Mouse (Mus musculus) kidney, embryonic 15.5 days (tissue): ENCODE results near the gene Sall4. TPM values are rescaled to one million over a fixed set of nuclear protein-coding genes. Genes with fewer than 3 reads are reported as not detected.

Experiments used
- ATAC-seq: fragments of 200-750 bp; cut with Nextera tagmentation; replicated peaks from 2 replicates; pipeline ENCODE4 v1.8.0; 2017; ENCODE audit warnings: moderate TSS enrichment; ENCODE audit not compliant: low FRiP score
- H3K27ac ChIP-seq: fragments of 300-500 bp; sonication (generic); 2 replicates; pipeline ENCODE4 v1.5.1; 2015; ENCODE audit warnings: mild to moderate bottlenecking, inconsistent platforms
- H3K27me3 ChIP-seq: fragments of 300-500 bp; sonication (generic); 2 replicates; pipeline ENCODE4 v1.6.1; 2015; ENCODE audit warnings: inconsistent platforms
- H3K36me3 ChIP-seq: fragments of 300-500 bp; sonication (generic); 2 replicates; pipeline ENCODE4 v1.6.1; 2015; ENCODE audit warnings: inconsistent platforms
- H3K4me1 ChIP-seq: fragments of 300-500 bp; sonication (generic); 2 replicates; pipeline ENCODE4 v1.6.1; 2015; ENCODE audit warnings: inconsistent platforms
- H3K4me2 ChIP-seq: fragments of 300-500 bp; sonication (generic); 2 replicates; pipeline ENCODE4 v1.6.1; 2015; ENCODE audit warnings: moderate library complexity, mild to moderate bottlenecking, inconsistent platforms
- H3K4me3 ChIP-seq: fragments of 300-500 bp; sonication (generic); replicated peaks from 2 replicates; pipeline ENCODE4 v1.5.1; 2015; ENCODE audit warnings: mild to moderate bottlenecking, inconsistent platforms
- H3K9ac ChIP-seq: fragments of 300-500 bp; sonication (generic); 2 replicates; pipeline ENCODE4 v1.6.1; 2015; ENCODE audit warnings: mild to moderate bottlenecking, inconsistent platforms
- H3K9me3 ChIP-seq: fragments of 300-500 bp; sonication (generic); replicated peaks from 2 replicates; pipeline ENCODE4 v1.6.1; 2016; ENCODE audit warnings: inconsistent platforms
- WGBS: fragments of 180-500 bp; shearing (Covaris S2); methylation state at CpG from one replicate; pipeline ENCODE4 v1.1.7; 2015; ENCODE audit warnings: mixed read lengths; 5-methylcytosine and 5-hydroxymethylcytosine counted together
- polyA plus RNA-seq: library from polyadenylated mRNA; unstranded; fragments of >200 nt; fragmentation: Nextera tagmentation; extraction: Ambion mirVana; gene quantifications from 2 replicates; pipeline ENCODE4 v1.2.1, GENCODE M21; 2015

Sall4 gene
- 0.09 and 0.35 TPM in 2 replicates for polyA plus RNA-seq

DNA sequence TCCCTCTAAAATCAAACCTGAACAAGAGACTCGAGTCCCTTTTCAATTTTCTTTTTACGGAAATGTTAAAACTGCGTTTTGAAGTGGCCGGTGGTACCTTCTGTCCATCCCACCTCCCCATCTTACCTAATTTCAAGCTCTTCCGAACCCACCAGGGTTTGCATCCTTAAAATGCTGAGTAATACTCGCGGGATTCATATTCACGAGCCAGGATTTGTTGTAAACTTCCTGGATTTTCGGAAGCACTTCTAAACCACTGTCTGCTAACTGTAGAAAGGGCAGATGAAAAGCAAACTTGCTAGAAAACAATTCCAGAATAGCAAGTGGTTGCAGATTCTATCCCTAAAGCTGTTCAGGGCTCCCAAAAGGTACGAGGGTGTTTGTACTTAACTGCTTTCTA is at the start of gene Sall4:
Gene Sall4, minus strand, starts transcription at position 362 of the 400 bp plus-strand sequence.
- Histone ChIP-seq H3K4me1 (peaks cover 27% of the 10 kb centered on the region), H3K9ac (no peak within 1 kb of the TSS), H3K27me3 (peaks cover 94% of the 10 kb centered on the region), H3K36me3 (no peaks in the 10 kb centered on the region), H3K9me3 (no peaks in the 10 kb centered on the region), H3K4me3 (peak within 1 kb of the TSS; percentile 47), H3K27ac (no peak within 1 kb of the TSS), H3K4me2 (peak within 1 kb of the TSS; percentile 86)
- WGBS, result 9% methylated on average over 10 of the region's 10 CpGs
- no peak for ATAC-seq

DNA sequence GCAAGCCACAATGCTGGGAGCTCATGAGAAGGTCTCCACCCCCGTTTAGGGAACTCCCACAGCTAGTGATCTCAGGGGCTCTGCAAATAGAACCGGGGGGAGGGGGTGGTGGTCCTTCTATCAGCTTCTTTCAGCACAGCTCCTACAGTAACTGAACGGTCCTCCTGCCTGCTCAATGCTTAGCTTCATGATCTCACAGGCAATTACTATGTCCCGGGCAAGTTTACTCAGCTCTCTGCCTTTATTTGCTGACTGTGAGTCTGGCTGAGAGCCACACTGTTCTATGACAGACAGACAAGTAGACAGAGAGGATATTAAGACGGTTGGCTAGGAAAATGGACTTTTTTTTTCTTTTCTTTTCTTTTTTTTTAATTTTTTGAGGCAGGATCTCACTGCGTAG is 45.5 kb upstream of the Sall4 start:
- Histone ChIP-seq H3K4me1 (peaks cover 4% of the 10 kb centered on the region; the same call in 1 of the 2 replicates), H3K9me3 (no peaks in the 10 kb centered on the region), H3K27ac (no peak overlapping the region), H3K36me3 (no peaks in the 10 kb centered on the region), H3K4me3 (no peak overlapping the region), H3K4me2 (no peak overlapping the region), H3K9ac (no peak overlapping the region), H3K27me3 (peaks cover 65% of the 10 kb centered on the region)
- 44% methylated on average over 6 of the region's 6 CpGs for WGBS
- no peak for ATAC-seq

DNA sequence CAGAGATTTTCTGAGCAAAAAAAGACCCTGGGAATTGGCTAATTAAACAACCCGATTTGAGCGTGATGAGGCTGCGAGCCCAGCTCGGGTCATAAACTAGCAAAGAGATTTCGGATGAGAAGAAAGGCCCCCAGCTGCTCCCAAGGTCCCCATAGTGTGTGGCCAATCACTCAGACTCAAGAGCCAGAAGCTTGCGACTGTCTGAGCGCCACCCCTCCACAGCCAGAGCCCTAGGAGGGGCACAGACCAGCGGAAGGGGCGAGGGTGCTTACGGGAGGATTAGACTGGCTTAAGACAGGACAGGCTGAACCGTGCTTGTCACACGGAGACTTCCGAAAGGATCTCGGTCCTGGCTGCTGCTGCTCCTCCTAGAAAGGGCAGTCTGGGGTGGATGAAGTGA is 42.2 kb upstream of the Sall4 start:
- H3K9me3 ChIP-seq, result no peaks in the 10 kb centered on the region
- H3K27ac ChIP-seq, result no peak overlapping the region
- no peaks in the 10 kb centered on the region for H3K36me3 ChIP-seq
- no peak for ATAC-seq
- H3K4me1 ChIP-seq, result peaks cover 10% of the 10 kb centered on the region; the same call in 1 of the 2 replicates
- H3K27me3 ChIP-seq, result peaks cover 86% of the 10 kb centered on the region
- H3K4me3 ChIP-seq, result no peak overlapping the region
- H3K4me2 ChIP-seq, result peak overlapping the region; percentile 35
- WGBS, result 6% methylated on average over 14 of the region's 14 CpGs
- H3K9ac ChIP-seq, result no peak overlapping the region

- H3K9ac ChIP-seq, result no peak overlapping the region
- H3K27ac ChIP-seq, result no peak overlapping the region
- WGBS, result 34% methylated on average over 4 of the region's 4 CpGs
- H3K36me3 ChIP-seq, result no peaks in the 10 kb centered on the region
- H3K4me2 ChIP-seq, result no peak overlapping the region
- no peak for ATAC-seq
- H3K27me3 ChIP-seq, result peaks cover 72% of the 10 kb centered on the region
- H3K9me3 ChIP-seq, result no peaks in the 10 kb centered on the region
- no peak overlapping the region for H3K4me3 ChIP-seq
- peaks cover 19% of the 10 kb centered on the region for H3K4me1 ChIP-seq
Observed at GRCm38 (mm10) chr2:168807681-168808080, 39.9 kb upstream of the Sall4 start.

DNA sequence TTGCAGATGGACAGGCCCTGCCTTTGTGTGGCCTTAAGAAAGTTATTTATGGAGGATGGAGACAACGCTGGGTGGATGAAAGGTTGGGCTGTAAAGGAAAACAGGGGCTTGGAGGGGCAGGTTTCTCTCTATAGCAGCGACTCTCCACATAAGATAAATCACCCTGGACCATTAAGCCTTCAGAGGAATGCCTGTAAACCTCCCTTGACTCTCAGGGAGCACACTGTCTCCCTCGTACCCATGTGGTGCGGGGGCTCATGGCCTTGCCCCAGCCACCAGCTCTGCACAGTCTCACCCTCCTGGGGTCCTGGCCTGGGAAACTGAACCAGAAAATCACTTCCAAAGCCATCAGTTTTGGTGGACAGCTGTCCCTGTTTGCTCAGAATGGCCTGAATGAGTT is 36.1 kb upstream of the Sall4 start:
- peak; percentile 91 for ATAC-seq
- Histone ChIP-seq H3K9ac (no peak overlapping the region), H3K4me1 (peaks cover 15% of the 10 kb centered on the region; the same call in 1 of the 2 replicates), H3K27ac (no peak overlapping the region), H3K9me3 (no peaks in the 10 kb centered on the region), H3K36me3 (no peaks in the 10 kb centered on the region), H3K27me3 (peaks cover 71% of the 10 kb centered on the region), H3K4me3 (no peak overlapping the region), H3K4me2 (no peak overlapping the region)
- 27% methylated on average over 4 of the region's 4 CpGs for WGBS

GRCm38 (mm10) chr2:168799326-168799725 is 31.6 kb upstream of the Sall4 start:
- H3K27ac ChIP-seq, result no peak overlapping the region
- no peaks in the 10 kb centered on the region for H3K9me3 ChIP-seq
- ATAC-seq, result no peak
- WGBS, result 91% methylated on average over 12 of the region's 12 CpGs
- no peak overlapping the region for H3K9ac ChIP-seq
- H3K36me3 ChIP-seq, result no peaks in the 10 kb centered on the region
- peaks cover 43% of the 10 kb centered on the region for H3K27me3 ChIP-seq
- no peak overlapping the region for H3K4me3 ChIP-seq
- no peak overlapping the region for H3K4me2 ChIP-seq
- peaks cover 6% of the 10 kb centered on the region; the same call in 1 of the 2 replicates for H3K4me1 ChIP-seq

DNA sequence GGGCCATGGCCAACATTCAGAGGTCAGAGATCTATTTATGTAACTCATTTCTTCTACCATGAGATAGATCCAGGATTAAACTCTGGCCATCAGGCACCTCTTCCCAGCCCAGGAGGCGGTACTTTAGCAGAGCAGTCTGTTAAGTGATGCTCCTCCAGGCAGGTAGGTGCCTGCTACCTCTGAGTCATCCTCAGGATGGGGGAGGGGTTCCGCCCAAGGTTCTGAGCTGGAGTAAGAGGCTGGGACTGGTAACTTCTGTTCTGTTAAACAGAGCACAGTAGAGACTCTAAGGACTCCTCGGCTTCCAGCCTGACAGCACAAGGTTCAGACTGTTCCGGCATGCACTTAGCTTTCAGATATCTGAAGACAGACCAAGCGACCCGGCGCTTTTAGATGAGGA is 31.2 kb upstream of the Sall4 start:
- 87% methylated on average over 7 of the region's 7 CpGs for WGBS
- no peak overlapping the region for H3K27ac ChIP-seq
- H3K4me3 ChIP-seq, result no peak overlapping the region
- ATAC-seq, result no peak
- no peak overlapping the region for H3K4me2 ChIP-seq
- peaks cover 43% of the 10 kb centered on the region for H3K27me3 ChIP-seq
- H3K4me1 ChIP-seq, result peaks cover 3% of the 10 kb centered on the region; the same call in 1 of the 2 replicates
- no peaks in the 10 kb centered on the region for H3K9me3 ChIP-seq
- H3K36me3 ChIP-seq, result no peaks in the 10 kb centered on the region
- no peak overlapping the region for H3K9ac ChIP-seq

DNA sequence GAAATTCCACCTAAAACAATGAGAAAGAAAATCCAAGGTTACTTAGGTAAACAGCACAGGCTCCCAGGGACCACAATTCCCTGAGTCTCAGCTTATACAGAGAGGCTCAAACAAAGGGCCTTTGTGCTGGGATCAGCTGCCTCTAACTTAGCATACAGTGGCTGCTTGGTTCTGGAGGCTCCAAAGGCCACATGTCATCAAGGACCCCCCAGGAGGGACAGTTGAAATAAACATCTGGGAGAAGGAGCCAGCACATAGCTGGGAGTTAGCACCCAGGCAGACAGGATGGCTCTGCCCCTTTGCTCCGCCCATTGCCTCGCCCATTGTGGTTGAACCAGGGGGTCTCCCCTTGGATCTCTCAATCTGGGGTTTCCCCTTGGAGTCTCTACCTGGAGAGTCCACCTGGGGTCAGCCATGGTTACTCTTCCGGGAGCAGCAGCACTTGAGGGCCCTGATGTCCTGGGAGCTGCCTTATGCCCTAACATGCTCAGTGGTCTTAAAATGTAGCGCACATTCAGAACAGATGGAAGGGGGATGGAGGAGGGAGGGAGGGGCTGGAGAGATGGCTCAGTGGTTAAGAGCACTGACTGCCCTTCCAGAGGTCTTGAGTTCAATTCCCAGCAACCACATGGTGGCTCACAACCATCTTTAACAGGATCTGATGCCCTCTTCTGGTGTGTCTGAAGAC is 23.5 kb upstream of the Sall4 start:
- Histone ChIP-seq H3K27me3 (peaks cover 7% of the 10 kb centered on the region; the same call in 1 of the 2 replicates), H3K4me1 (no peaks in the 10 kb centered on the region), H3K4me3 (no peak overlapping the region), H3K27ac (no peak overlapping the region), H3K36me3 (no peaks in the 10 kb centered on the region), H3K9me3 (no peaks in the 10 kb centered on the region), H3K4me2 (no peak overlapping the region), H3K9ac (no peak overlapping the region)
- ATAC-seq, result no peak
- 73% methylated on average over 4 of the region's 4 CpGs for WGBS

DNA sequence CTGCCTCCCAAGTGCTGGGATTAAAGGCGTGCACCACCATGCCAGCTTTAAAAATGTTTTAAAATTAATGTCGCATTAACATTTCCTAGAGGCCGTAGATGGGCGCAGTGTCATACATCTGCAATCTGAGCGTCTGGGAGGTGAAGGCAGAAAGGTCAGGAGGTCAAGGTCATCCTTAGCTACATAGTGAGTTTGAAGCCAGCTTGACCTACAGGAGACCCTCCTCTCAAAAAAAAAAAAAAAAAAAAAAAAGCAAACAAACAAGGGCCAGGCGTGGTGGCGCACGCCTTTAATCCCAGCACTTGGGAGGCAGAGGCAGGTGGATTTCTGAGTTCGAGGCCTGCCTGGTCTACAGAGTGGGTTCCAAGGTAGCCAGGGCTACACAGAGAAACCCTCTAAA is 18.4 kb upstream of the Sall4 start:
- H3K27ac ChIP-seq, result no peak overlapping the region
- H3K36me3 ChIP-seq, result no peaks in the 10 kb centered on the region
- no peak for ATAC-seq
- H3K4me1 ChIP-seq, result no peaks in the 10 kb centered on the region
- peaks cover 4% of the 10 kb centered on the region; the same call in 1 of the 2 replicates for H3K27me3 ChIP-seq
- no peak overlapping the region for H3K4me3 ChIP-seq
- no peak overlapping the region for H3K4me2 ChIP-seq
- no peaks in the 10 kb centered on the region for H3K9me3 ChIP-seq
- 90% methylated on average over 9 of the region's 9 CpGs for WGBS
- H3K9ac ChIP-seq, result no peak overlapping the region

DNA sequence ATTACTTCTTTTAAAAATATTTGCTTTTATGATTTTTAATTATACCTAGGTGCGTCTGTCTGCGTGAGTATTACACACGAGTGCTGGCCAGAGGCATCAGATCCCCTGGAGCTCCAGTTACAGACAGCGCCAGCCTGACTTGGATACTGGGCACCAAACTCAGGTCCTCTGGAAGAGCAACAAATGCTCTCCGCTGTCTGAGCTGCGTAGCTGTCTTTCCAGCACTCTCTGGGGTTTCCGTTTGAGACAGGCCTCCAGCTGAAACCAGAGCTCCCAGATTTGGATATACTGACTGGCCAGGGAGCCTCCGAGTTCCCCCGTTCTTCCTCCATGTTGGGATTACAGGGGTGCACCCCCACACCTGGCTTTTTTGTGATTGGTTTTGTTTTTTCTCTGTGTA is 12.9 kb upstream of the Sall4 start:
- Histone ChIP-seq H3K27ac (no peak overlapping the region), H3K9me3 (no peaks in the 10 kb centered on the region), H3K4me3 (no peak overlapping the region), H3K36me3 (no peaks in the 10 kb centered on the region), H3K4me2 (no peak overlapping the region), H3K4me1 (no peaks in the 10 kb centered on the region), H3K27me3 (peaks cover 14% of the 10 kb centered on the region; the same call in 1 of the 2 replicates), H3K9ac (no peak overlapping the region)
- WGBS, result 28% methylated on average over 9 of the region's 9 CpGs
- no peak for ATAC-seq

DNA sequence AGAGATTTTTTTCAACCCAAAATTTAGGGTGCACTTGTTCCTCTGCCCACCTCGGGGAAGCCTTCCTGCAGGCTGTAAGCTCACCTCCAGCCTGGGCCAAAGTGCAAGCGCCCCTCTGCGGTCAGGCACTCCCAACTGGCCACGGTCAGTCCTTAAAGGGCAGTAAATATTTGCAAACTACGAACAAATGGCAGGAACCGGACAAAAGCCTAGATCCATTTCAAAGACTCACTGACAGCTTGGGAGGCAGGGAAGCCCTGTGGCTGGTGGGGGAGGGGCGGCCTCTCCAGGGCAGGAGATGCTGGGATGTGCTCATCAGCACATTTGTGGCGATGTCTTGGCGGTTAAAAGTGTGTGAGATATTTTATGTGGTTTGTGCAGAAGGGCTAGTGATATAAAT is 12.3 kb upstream of the Sall4 start:
- no peaks in the 10 kb centered on the region for H3K9me3 ChIP-seq
- WGBS, result 10% methylated on average over 9 of the region's 9 CpGs
- no peak for ATAC-seq
- no peak overlapping the region for H3K4me2 ChIP-seq
- peaks cover 17% of the 10 kb centered on the region; the same call in 1 of the 2 replicates for H3K27me3 ChIP-seq
- no peak overlapping the region for H3K27ac ChIP-seq
- H3K36me3 ChIP-seq, result no peaks in the 10 kb centered on the region
- no peaks in the 10 kb centered on the region for H3K4me1 ChIP-seq
- no peak overlapping the region for H3K4me3 ChIP-seq
- H3K9ac ChIP-seq, result no peak overlapping the region

DNA sequence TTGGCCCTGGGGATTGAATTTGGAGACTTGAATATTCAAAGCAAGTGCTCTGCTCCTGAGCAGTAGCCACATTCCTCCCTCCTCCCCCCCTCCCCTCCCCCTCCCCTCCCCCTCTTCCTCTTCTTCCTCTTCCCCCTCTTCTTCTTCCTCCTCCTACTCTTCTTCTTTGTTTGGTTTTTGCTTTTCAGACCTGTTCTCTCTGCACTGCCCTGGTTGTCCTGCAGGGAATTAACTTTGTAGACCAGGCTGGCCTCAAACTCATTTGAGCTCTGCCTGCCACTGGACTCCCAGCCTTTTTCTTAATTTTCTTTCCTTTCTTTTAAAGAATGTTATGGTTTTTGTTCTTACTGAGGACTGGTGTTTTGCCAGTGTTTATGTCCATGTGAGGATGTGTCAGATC is 9.7 kb upstream of the Sall4 start:
- no peak for ATAC-seq
- H3K4me1 ChIP-seq, result no peaks in the 10 kb centered on the region
- no peaks in the 10 kb centered on the region for H3K36me3 ChIP-seq
- no peak overlapping the region for H3K4me2 ChIP-seq
- H3K27ac ChIP-seq, result no peak overlapping the region
- H3K9me3 ChIP-seq, result no peaks in the 10 kb centered on the region
- no peak overlapping the region for H3K4me3 ChIP-seq
- H3K27me3 ChIP-seq, result 0 out of 2 replicates have a peak, but pooled peaks cover 19% of the 10 kb centered on the region
- H3K9ac ChIP-seq, result no peak overlapping the region

GRCm38 (mm10) chr2:168776238-168776637 is 8.5 kb upstream of the Sall4 start:
- no peaks in the 10 kb centered on the region for H3K4me1 ChIP-seq
- H3K4me2 ChIP-seq, result no peak overlapping the region
- H3K27ac ChIP-seq, result no peak overlapping the region
- no peak for ATAC-seq
- 89% methylated on average over 3 of the region's 3 CpGs for WGBS
- H3K36me3 ChIP-seq, result no peaks in the 10 kb centered on the region
- H3K27me3 ChIP-seq, result 0 out of 2 replicates have a peak, but pooled peaks cover 28% of the 10 kb centered on the region
- H3K4me3 ChIP-seq, result no peak overlapping the region
- H3K9ac ChIP-seq, result no peak overlapping the region
- H3K9me3 ChIP-seq, result no peaks in the 10 kb centered on the region
